Mouse (Mus musculus) heart, embryonic 12.5 days (tissue): ENCODE measurements around the gene Efcab7. TPM values are rescaled to one million over a fixed set of nuclear protein-coding genes. Genes with fewer than 3 reads are reported as not detected.
A peak's percentile ranks its signal among the peaks of the same experiment; 100 is the strongest.

Source experiments
- ATAC-seq: fragments of 200-750 bp; cut with Nextera tagmentation; 2 replicates; pipeline ENCODE4 v1.8.0; 2017; ENCODE audit warnings: moderate TSS enrichment, moderate library complexity; ENCODE audit not compliant: insufficient number of reproducible peaks, low FRiP score
- H3K27ac ChIP-seq: fragments of 300-500 bp; sonication (generic); 2 replicates; pipeline ENCODE4 v1.5.1; 2016; ENCODE audit warnings: mild to moderate bottlenecking, moderate library complexity; ENCODE audit not compliant: poor library complexity, severe bottlenecking
- H3K27me3 ChIP-seq: fragments of 300-500 bp; sonication (generic); replicated peaks from 2 replicates; pipeline ENCODE4 v1.6.1; 2016; ENCODE audit warnings: mild to moderate bottlenecking, moderate library complexity
- H3K36me3 ChIP-seq: fragments of 300-500 bp; sonication (generic); 2 replicates; pipeline ENCODE4 v1.6.1; 2016; ENCODE audit warnings: mild to moderate bottlenecking, moderate library complexity
- H3K4me1 ChIP-seq: fragments of 300-500 bp; sonication (generic); replicated peaks from 2 replicates; pipeline ENCODE4 v1.6.1; 2016; ENCODE audit warnings: mild to moderate bottlenecking
- H3K4me2 ChIP-seq: fragments of 300-500 bp; sonication (generic); 2 replicates; pipeline ENCODE4 v1.6.1; 2016; ENCODE audit warnings: mild to moderate bottlenecking, moderate library complexity
- H3K4me3 ChIP-seq: fragments of 300-500 bp; sonication (generic); 2 replicates; pipeline ENCODE4 v1.5.1; 2016; ENCODE audit warnings: mild to moderate bottlenecking
- H3K9ac ChIP-seq: fragments of 300-500 bp; sonication (generic); 2 replicates; pipeline ENCODE4 v1.6.1; 2016; ENCODE audit warnings: mild to moderate bottlenecking, moderate library complexity
- H3K9me3 ChIP-seq: fragments of 300-500 bp; sonication (generic); replicated peaks from 2 replicates; pipeline ENCODE4 v1.6.1; 2016; ENCODE audit warnings: mild to moderate bottlenecking, moderate library complexity
- WGBS: fragments of 180-500 bp; shearing (Covaris S2); methylation state at CpG from one replicate; pipeline ENCODE4 v1.1.7; 2016; 5-methylcytosine and 5-hydroxymethylcytosine counted together
- polyA plus RNA-seq: library from polyadenylated mRNA; unstranded; fragments of >200 nt; fragmentation: Nextera tagmentation; extraction: Ambion mirVana; gene quantifications from 2 replicates; pipeline ENCODE4 v1.2.1, GENCODE M21; 2016

Efcab7 gene
- polyA plus RNA-seq, 1 experiment from 2014 or later: 10.4 TPM

- WGBS: under 1% methylated on average over 57 of the region's 57 CpGs
- ATAC-seq: peak; percentile 90
- Histone ChIP-seq H3K27me3 (no peaks in the 10 kb centered on the region), H3K9ac (peak within 1 kb of the TSS; percentile 93), H3K4me2 (peak within 1 kb of the TSS; percentile 71), H3K36me3 (peaks cover 8% of the 10 kb centered on the region), H3K4me3 (peak within 1 kb of the TSS; percentile 83), H3K9me3 (no peaks in the 10 kb centered on the region), H3K4me1 (peaks cover 50% of the 10 kb centered on the region), H3K27ac (peak within 1 kb of the TSS; percentile 99)
Observed at GRCm38 (mm10) chr4:99929613-99930517, 100.9 kb downstream of the Efcab7 start, which contains the start of gene Itgb3bp. Gene Itgb3bp (minus strand): TSS chr4:99929813.

- peak overlapping the region; percentile 71 for H3K4me2 ChIP-seq
- peak overlapping the region; percentile 83 for H3K4me3 ChIP-seq
- peaks cover 47% of the 10 kb centered on the region for H3K4me1 ChIP-seq
- H3K27me3 ChIP-seq: no peaks in the 10 kb centered on the region
- no peaks in the 10 kb centered on the region for H3K9me3 ChIP-seq
- no peak for ATAC-seq
- H3K36me3 ChIP-seq: peaks cover 16% of the 10 kb centered on the region
- WGBS: 35% methylated on average over 10 of the region's 10 CpGs
- H3K9ac ChIP-seq: peak overlapping the region; percentile 93
- peak overlapping the region; percentile 99 for H3K27ac ChIP-seq
Observed at GRCm38 (mm10) chr4:99930518-99931239, 101.7 kb downstream of the Efcab7 start.

- Histone ChIP-seq H3K4me1 (peaks cover 47% of the 10 kb centered on the region), H3K36me3 (peaks cover 19% of the 10 kb centered on the region), H3K27me3 (no peaks in the 10 kb centered on the region), H3K4me2 (peak overlapping the region; percentile 71), H3K9ac (peak overlapping the region; percentile 93), H3K27ac (peak overlapping the region; percentile 99), H3K9me3 (no peaks in the 10 kb centered on the region), H3K4me3 (peak overlapping the region; percentile 83)
- no peak for ATAC-seq
- 40% methylated on average over 11 of the region's 11 CpGs for WGBS
Observed at GRCm38 (mm10) chr4:99931240-99931580, 102.2 kb downstream of the Efcab7 start.

- Histone ChIP-seq H3K27ac (peak overlapping the region; percentile 49), H3K27me3 (no peaks in the 10 kb centered on the region), H3K4me2 (peak overlapping the region; percentile 71), H3K4me3 (no peak overlapping the region; the same call in 1 of the 2 replicates), H3K4me1 (peaks cover 41% of the 10 kb centered on the region), H3K9me3 (no peaks in the 10 kb centered on the region), H3K9ac (peak overlapping the region; percentile 93), H3K36me3 (peaks cover 19% of the 10 kb centered on the region)
- ATAC-seq: no peak
- WGBS: 58% methylated on average over 4 of the region's 4 CpGs
Observed at GRCm38 (mm10) chr4:99931807-99932206, 102.8 kb downstream of the Efcab7 start.

- Histone ChIP-seq H3K4me2 (no peak overlapping the region), H3K9ac (no peak overlapping the region), H3K4me3 (no peak overlapping the region), H3K27me3 (no peaks in the 10 kb centered on the region), H3K9me3 (no peaks in the 10 kb centered on the region), H3K4me1 (peaks cover 43% of the 10 kb centered on the region), H3K36me3 (peaks cover 27% of the 10 kb centered on the region), H3K27ac (no peak overlapping the region)
- 87% methylated on average over 7 of the region's 7 CpGs for WGBS
- no peak for ATAC-seq
Observed at GRCm38 (mm10) chr4:99934859-99935258, 105.9 kb downstream of the Efcab7 start.

- H3K27ac ChIP-seq: no peak overlapping the region
- no peaks in the 10 kb centered on the region for H3K9me3 ChIP-seq
- peaks cover 27% of the 10 kb centered on the region for H3K36me3 ChIP-seq
- no peaks in the 10 kb centered on the region for H3K27me3 ChIP-seq
- H3K4me2 ChIP-seq: no peak overlapping the region
- H3K4me1 ChIP-seq: peaks cover 48% of the 10 kb centered on the region
- H3K4me3 ChIP-seq: no peak overlapping the region
- 91% methylated on average over 5 of the region's 5 CpGs for WGBS
- H3K9ac ChIP-seq: no peak overlapping the region
- no peak for ATAC-seq
Observed at GRCm38 (mm10) chr4:99936278-99936677, 107.3 kb downstream of the Efcab7 start.

- no peak for ATAC-seq
- 0 out of 2 replicates have a peak overlapping the region, but pooled peaks have one; percentile 18 for H3K27ac ChIP-seq
Observed at GRCm38 (mm10) chr4:99939711-99940505, 110.9 kb downstream of the Efcab7 start.

GRCm38 (mm10) chr4:99941655-99942414 lies 112.8 kb downstream of the Efcab7 start:
- Histone ChIP-seq H3K36me3 (peaks cover 13% of the 10 kb centered on the region), H3K4me1 (peaks cover 50% of the 10 kb centered on the region), H3K9ac (no peak overlapping the region), H3K9me3 (no peaks in the 10 kb centered on the region), H3K27me3 (no peaks in the 10 kb centered on the region), H3K4me3 (no peak overlapping the region), H3K4me2 (no peak overlapping the region), H3K27ac (no peak overlapping the region)
- WGBS: 54% methylated on average over 10 of the region's 10 CpGs
- ATAC-seq: no peak

More at GRCm38 (mm10) chr4:99939711-99940505, 110.9 kb downstream of the Efcab7 start:
- no peaks in the 10 kb centered on the region for H3K27me3 ChIP-seq
- 52% methylated on average over 16 of the region's 16 CpGs for WGBS
- H3K4me1 ChIP-seq: peaks cover 50% of the 10 kb centered on the region
- H3K4me3 ChIP-seq: no peak overlapping the region
- no peak overlapping the region for H3K4me2 ChIP-seq
- peaks cover 18% of the 10 kb centered on the region for H3K36me3 ChIP-seq
- no peaks in the 10 kb centered on the region for H3K9me3 ChIP-seq
- 0 out of 2 replicates have a peak overlapping the region, but pooled peaks have one; percentile 3 for H3K9ac ChIP-seq

- H3K9me3 ChIP-seq: no peaks in the 10 kb centered on the region
- H3K4me2 ChIP-seq: no peak overlapping the region
- H3K4me1 ChIP-seq: peaks cover 37% of the 10 kb centered on the region
- no peaks in the 10 kb centered on the region for H3K27me3 ChIP-seq
- H3K36me3 ChIP-seq: peaks cover 6% of the 10 kb centered on the region
- ATAC-seq: no peak
- no peak overlapping the region for H3K4me3 ChIP-seq
- no peak overlapping the region for H3K27ac ChIP-seq
- WGBS: 73% methylated on average over 2 of the region's 2 CpGs
- H3K9ac ChIP-seq: no peak overlapping the region
Observed at GRCm38 (mm10) chr4:99944606-99945005, 115.6 kb downstream of the Efcab7 start.

GRCm38 (mm10) chr4:99945011-99945410 lies 116.0 kb downstream of the Efcab7 start:
- no peaks in the 10 kb centered on the region for H3K27me3 ChIP-seq
- 84% methylated on average over 7 of the region's 7 CpGs for WGBS
- H3K27ac ChIP-seq: no peak overlapping the region
- no peaks in the 10 kb centered on the region for H3K9me3 ChIP-seq
- no peak overlapping the region for H3K4me3 ChIP-seq
- no peak overlapping the region for H3K9ac ChIP-seq
- ATAC-seq: no peak
- H3K4me1 ChIP-seq: peaks cover 34% of the 10 kb centered on the region
- peaks cover 6% of the 10 kb centered on the region for H3K36me3 ChIP-seq
- no peak overlapping the region for H3K4me2 ChIP-seq
